Mouse (Mus musculus) limb, embryonic 11.5 days (tissue): ENCODE data around the gene Ube2h. TPM values are rescaled to one million over a fixed set of nuclear protein-coding genes. Genes with fewer than 3 reads are reported as not detected.

Source experiments
- microRNA counts: library from miRNA; unstranded; fragments of <30 nt; microRNA quantifications from one replicate; lab custom pipeline; 2016
- microRNA-seq: library from miRNA; unstranded; fragments of <30 nt; microRNA quantifications from one replicate; pipeline ENCODE4, GENCODE M21; 2016
- polyA plus RNA-seq: library from polyadenylated mRNA; unstranded; fragments of >200 nt; fragmentation: Nextera tagmentation; extraction: Ambion mirVana; gene quantifications from 2 replicates; pipeline ENCODE4 v1.2.1, GENCODE M21; 2014

Ube2h gene
- polyA plus RNA-seq, 1 experiment from 2014 or later: 48.7 TPM

MicroRNAs within 50 kb of the gene (microRNA counts, 519-probe panel; counts per million panel counts)
- microRNA mmu-miR-182 (lab: Ali Mortazavi, UCI) (2,476 counts per million, percentile 22 among the panel's probes with 10 or more counts), microRNA mmu-miR-183 (lab: Ali Mortazavi, UCI) (3,752 counts per million, percentile 52 among the panel's probes with 10 or more counts), microRNA mmu-miR-96 (lab: Ali Mortazavi, UCI) (4,568 counts per million, percentile 71 among the panel's probes with 10 or more counts)

Small RNA genes lying within 50 kb of the gene (microRNA-seq; reads per million reads assigned to microRNA genes)
- 3,060 reads per million, percentile 86 among the genes with 10 or more reads in this experiment for gene Mir182
- 2,320 reads per million, percentile 83 among the genes with 10 or more reads in this experiment for gene Mir183
- 822 reads per million, percentile 72 among the genes with 10 or more reads in this experiment for gene Mir96

Other genes starting within 250 kb of the Ube2h start
- 87.8 and 93.7 TPM in 2 replicates for gene Zc3hc1, start 86.5 kb upstream of the Ube2h start, polyA plus RNA-seq
- gene Klhdc10, start 97.3 kb upstream of the Ube2h start, polyA plus RNA-seq: 46.0 and 49.4 TPM in 2 replicates
- gene Tmem209, start 205.2 kb upstream of the Ube2h start, polyA plus RNA-seq: 44.5 and 50.0 TPM in 2 replicates
- 0.17 and 0.28 TPM in 2 replicates for gene Ssmem1, start 205.3 kb upstream of the Ube2h start, polyA plus RNA-seq
- 89.6 and 94.4 TPM in 2 replicates for gene Cpa2, start 237.0 kb upstream of the Ube2h start, polyA plus RNA-seq